Mouse (Mus musculus) MEL (cell line): ENCODE data around the gene Mlh1. TPM values are rescaled to one million over a fixed set of nuclear protein-coding genes. Genes with fewer than 3 reads are reported as not detected.

Source experiments
- DNase-seq: peaks from one replicate; pipeline ENCODE4 v3.0.0; 2011; ENCODE audit warnings: low read depth, low spot score
- H3K27ac ChIP-seq: 2 replicates; pipeline ENCODE4 v1.5.1; 2012; ENCODE audit warnings: low read depth, mild to moderate bottlenecking, control low read depth, low read length, moderate library complexity; ENCODE audit not compliant: control insufficient read depth
- H3K27me3 ChIP-seq, 2 experiments: fragments of 150-350 bp in 1 of 2; sonication (generic) in 1 of 2; 2 replicates each; pipeline ENCODE4 v1.6.1; 2012; ENCODE audit warnings: low read length in 2 of 2, mild to moderate bottlenecking in 2 of 2, improper control_type of control experiment in 1 of 2, moderate library complexity in 1 of 2; ENCODE audit not compliant: insufficient read depth in 2 of 2, control insufficient read depth in 1 of 2
- H3K36me3 ChIP-seq, 2 experiments: 2 replicates each; pipeline ENCODE4 v1.6.1; 2012 to 2014; ENCODE audit warnings: low read length in 2 of 2, improper control_type of control experiment in 1 of 2, inconsistent platforms in 1 of 2, mild to moderate bottlenecking in 1 of 2; ENCODE audit not compliant: insufficient read depth in 2 of 2, control insufficient read depth in 1 of 2
- H3K4me1 ChIP-seq, 2 experiments: fragments of 150-350 bp in 1 of 2; sonication (generic) in 1 of 2; 2 replicates each; pipeline ENCODE4 v1.6.1; 2012; ENCODE audit warnings: low read length in 2 of 2, improper control_type of control experiment in 1 of 2, mild to moderate bottlenecking in 1 of 2; ENCODE audit not compliant: insufficient read depth in 2 of 2, control insufficient read depth in 1 of 2
- H3K4me3 ChIP-seq, 2 experiments: fragments of 150-350 bp in 1 of 2; sonication (generic) in 1 of 2; 2 replicates each; pipeline ENCODE4 v1.5.1; 2012; ENCODE audit warnings: low read depth in 2 of 2, low read length in 2 of 2, mild to moderate bottlenecking in 2 of 2, moderate library complexity in 2 of 2, control low read depth in 1 of 2, improper control_type of control experiment in 1 of 2; ENCODE audit not compliant: control insufficient read depth in 1 of 2, insufficient read depth in 1 of 2
- H3K79me2 ChIP-seq: 2 replicates; pipeline ENCODE4 v1.6.1; 2012; ENCODE audit warnings: mild to moderate bottlenecking, low read length, moderate library complexity; ENCODE audit not compliant: control insufficient read depth, poor library complexity, insufficient read depth
- H3K9ac ChIP-seq: 2 replicates; pipeline ENCODE4 v1.6.1; 2012; ENCODE audit warnings: low read depth, mild to moderate bottlenecking, control low read depth, low read length, moderate library complexity; ENCODE audit not compliant: control insufficient read depth, poor library complexity, severe bottlenecking
- H3K9me3 ChIP-seq: fragments of 150-350 bp; sonication (generic); replicated peaks from 2 replicates; pipeline ENCODE4 v1.6.1; 2012; ENCODE audit warnings: mild to moderate bottlenecking, low read length, improper control_type of control experiment, moderate library complexity; ENCODE audit not compliant: insufficient read depth
- CTCF ChIP-seq, 3 experiments: IDR thresholded peaks in 2 of 3; conservative IDR thresholded peaks in 1 of 3; 2 replicates each; pipeline ENCODE4 v1.5.1; 2011 to 2012; ENCODE audit warnings: low read length in 3 of 3, low read depth in 2 of 3, mild to moderate bottlenecking in 2 of 3, improper control_type of control experiment in 1 of 3, inconsistent platforms in 1 of 3, mixed read lengths in 1 of 3, moderate library complexity in 1 of 3; ENCODE audit not compliant: control insufficient read depth in 1 of 3, insufficient read depth in 1 of 3, poor library complexity in 1 of 3, severe bottlenecking in 1 of 3
- E2F4 ChIP-seq: IDR thresholded peaks from 2 replicates; pipeline ENCODE4 v1.6.1; 2011; ENCODE audit warnings: low read depth, low read length, improper control_type of control experiment, borderline replicate concordance
- ELF1 ChIP-seq: IDR thresholded peaks from 2 replicates; pipeline ENCODE4 v1.6.1; 2014; ENCODE audit warnings: low read depth, mild to moderate bottlenecking, inconsistent platforms, low read length, improper control_type of control experiment, moderate library complexity
- ETS1 ChIP-seq: IDR thresholded peaks from 2 replicates; pipeline ENCODE4 v1.6.1; 2012; ENCODE audit warnings: low read depth, mild to moderate bottlenecking, inconsistent platforms, low read length, improper control_type of control experiment, moderate library complexity
- GABPA ChIP-seq: IDR thresholded peaks from 2 replicates; pipeline ENCODE4 v1.6.1; 2012; ENCODE audit warnings: low read depth, mild to moderate bottlenecking, inconsistent platforms, low read length, improper control_type of control experiment, moderate library complexity
- HCFC1 ChIP-seq: IDR thresholded peaks from 2 replicates; pipeline ENCODE4 v1.6.1; 2012; ENCODE audit warnings: low read depth, mild to moderate bottlenecking, inconsistent platforms, low read length, improper control_type of control experiment, moderate library complexity
- KAT2A ChIP-seq: conservative IDR thresholded peaks from 2 replicates; pipeline ENCODE4 v1.6.1; 2012; ENCODE audit warnings: low read depth, low read length, improper control_type of control experiment, inconsistent platforms
- MAFK ChIP-seq: IDR thresholded peaks from 2 replicates; pipeline ENCODE4 v1.6.1; 2011; ENCODE audit warnings: low read depth, mild to moderate bottlenecking, low read length, improper control_type of control experiment, borderline replicate concordance
- MAX ChIP-seq: IDR thresholded peaks from 2 replicates; pipeline ENCODE4 v1.6.1; 2011; ENCODE audit warnings: low read length, improper control_type of control experiment
- MEF2A ChIP-seq: IDR thresholded peaks from 2 replicates; pipeline ENCODE4 v1.6.1; 2014; ENCODE audit warnings: low read depth, mild to moderate bottlenecking, inconsistent platforms, low read length, improper control_type of control experiment; ENCODE audit not compliant: poor library complexity, insufficient replicate concordance, severe bottlenecking; ENCODE audit errors: extremely low read depth
- MYB ChIP-seq: IDR thresholded peaks from 2 replicates; pipeline ENCODE4 v1.6.1; 2011; ENCODE audit warnings: mild to moderate bottlenecking, low read depth, low read length, improper control_type of control experiment
- NELFE ChIP-seq: IDR thresholded peaks from 2 replicates; pipeline ENCODE4 v1.6.1; 2011; ENCODE audit warnings: low read depth, low read length, improper control_type of control experiment
- NRF1 ChIP-seq: IDR thresholded peaks from 2 replicates; pipeline ENCODE4 v1.6.1; 2014; ENCODE audit warnings: low read depth, mild to moderate bottlenecking, inconsistent platforms, low read length, improper control_type of control experiment, moderate library complexity; ENCODE audit not compliant: poor library complexity, insufficient read depth, severe bottlenecking
- POLR2AphosphoS2 ChIP-seq: IDR thresholded peaks from 2 replicates; pipeline ENCODE4 v1.6.1; 2011; ENCODE audit warnings: low read length, improper control_type of control experiment
- POLR2AphosphoS5 ChIP-seq: IDR thresholded peaks from 2 replicates; pipeline ENCODE4 v1.6.1; 2012; ENCODE audit warnings: low read depth, borderline replicate concordance, mild to moderate bottlenecking, inconsistent platforms, low read length, moderate library complexity, mixed read lengths
- RAD21 ChIP-seq: IDR thresholded peaks from 2 replicates; pipeline ENCODE4 v1.6.1; 2011; ENCODE audit warnings: mild to moderate bottlenecking, low read depth, low read length, improper control_type of control experiment
- RCOR1 ChIP-seq: IDR thresholded peaks from 2 replicates; pipeline ENCODE4 v1.6.1; 2012; ENCODE audit warnings: low read depth, mild to moderate bottlenecking, inconsistent platforms, low read length, improper control_type of control experiment
- SMC3 ChIP-seq: IDR thresholded peaks from 2 replicates; pipeline ENCODE4 v1.6.1; 2011; ENCODE audit warnings: low read depth, low read length, improper control_type of control experiment
- TCF12 ChIP-seq: IDR thresholded peaks from 2 replicates; pipeline ENCODE4 v1.6.1; 2014; ENCODE audit warnings: low read depth, mild to moderate bottlenecking, inconsistent platforms, low read length, improper control_type of control experiment, moderate library complexity
- USF1 ChIP-seq: IDR thresholded peaks from 2 replicates; pipeline ENCODE4 v1.6.1; 2014; ENCODE audit warnings: low read depth, mild to moderate bottlenecking, inconsistent platforms, low read length, improper control_type of control experiment, moderate library complexity
- ZC3H11A ChIP-seq: IDR thresholded peaks from 2 replicates; pipeline ENCODE4 v1.6.1; 2012; ENCODE audit warnings: low read depth, mild to moderate bottlenecking, inconsistent platforms, low read length, improper control_type of control experiment
- ZNF384 ChIP-seq: IDR thresholded peaks from 2 replicates; pipeline ENCODE4 v1.6.1; 2012; ENCODE audit warnings: low read depth, mild to moderate bottlenecking, inconsistent platforms, low read length, improper control_type of control experiment
- polyA plus RNA-seq, 2 experiments: library from polyadenylated mRNA; stranded (reverse) in 1 of 2; unstranded in 1 of 2; fragments of >175 nt in 1 of 2; fragments of >200 nt in 1 of 2; gene quantifications; 2 replicates each; pipeline versions ENCODE4 v1.2.1 to v1.2.4; 2012; ENCODE audit warnings: low replicate concordance in 2 of 2, low read depth in 1 of 2; ENCODE audit not compliant: insufficient read length in 2 of 2, insufficient read depth in 1 of 2, missing spikeins in 1 of 2
- total RNA-seq: library from RNA; depleted of rRNA; stranded (reverse); fragments of 300-350 nt; gene quantifications from 2 replicates; pipeline ENCODE4 v1.2.3, GENCODE M21; 2012

The Mlh1 gene
- total and polyA plus RNA-seq, 3 experiments: 21.8 to 31.7 TPM; not detected in 1

- TF ChIP-seq ZC3H11A (no peak), MEF2A (no peak), GABPA (no peak), ELF1 (no peak), MYB (no peak), MAFK (no peak), CTCF (IDR thresholded peaks at IDR 0.05 in 2 of 3, conservative IDR thresholded peaks at IDR 0.05 in 1 of 3; ENCODE audit: control insufficient read depth in 1 of 3, insufficient read depth in 1 of 3, low read depth in 2 of 3, low read length in 3 of 3, poor library complexity in 1 of 3, severe bottlenecking in 1 of 3) (no peak), HCFC1 (no peak), RCOR1 (no peak), ZNF384 (no peak), POLR2AphosphoS2 (no peak), NELFE (no peak), KAT2A (no peak), MAX (no peak), NRF1 (no peak)
- TF ChIP-seq, all 39 proteins: peak for 0
- Histone ChIP-seq H3K27me3 (no peaks in the 10 kb centered on the region), H3K9me3 (no peaks in the 10 kb centered on the region), H3K36me3 (peaks cover under 1 to 37% of the 10 kb centered on the region in 2 experiments), H3K9ac (peak overlapping the region; percentile 82), H3K4me1 (peaks cover 7 to 11% of the 10 kb centered on the region in 2 experiments), H3K79me2 (peaks cover 41% of the 10 kb centered on the region), H3K4me3 (peak overlapping the region; percentile 88 to 94), H3K27ac (peak overlapping the region; percentile 82)
- DNase-seq: no peak
Observed at GRCm38 (mm10) chr9:111270606-111271005, 985 bp downstream of the Mlh1 start.

- Histone ChIP-seq H3K9ac (no peak overlapping the region), H3K27me3 (no peaks in the 10 kb centered on the region), H3K27ac (no peak overlapping the region; the same call in 1 of the 2 replicates)
- no peak for DNase-seq
- TF ChIP-seq MAX (no peak), POLR2AphosphoS5 (no peak), SMC3 (no peak), HCFC1 (no peak), TCF12 (no peak), ETS1 (no peak), USF1 (no peak), RAD21 (no peak), E2F4 (no peak)
- TF ChIP-seq, all 39 proteins: peak for 0
- H3K4me1 ChIP-seq: peaks cover 0 to 2% of the 10 kb centered on the region in 2 experiments; a peak in 1 of 4 replicates
- no peak overlapping the region for H3K4me3 ChIP-seq
- H3K9me3 ChIP-seq: no peaks in the 10 kb centered on the region
- peaks cover 6 to 13% of the 10 kb centered on the region in 2 experiments for H3K36me3 ChIP-seq
- H3K79me2 ChIP-seq: peaks cover 26% of the 10 kb centered on the region
Observed at GRCm38 (mm10) chr9:111267998-111268397, 3.6 kb downstream of the Mlh1 start.
